Mouse (Mus musculus) layer of hippocampus, postnatal 14 days (tissue): ENCODE measurements around the gene Acsbg1. TPM values are rescaled to one million over a fixed set of nuclear protein-coding genes. Genes with fewer than 3 reads are reported as not detected.
"Not testable (repeated sequence)": the region's sequence is repeated elsewhere in the genome, so short reads cannot be mapped to it uniquely, and the experiment has no call there.

ENCODE experiments used
- DNase-seq, 2 experiments: peaks; one replicate each; pipeline ENCODE4 v3.0.0; 2021 to 2022; ENCODE audit warnings: low spot score in 2 of 2, mixed read lengths in 1 of 2
- total RNA-seq, 2 experiments: library from RNA; stranded (reverse); gene quantifications; 2 replicates each; pipeline ENCODE4 v1.2.3; 2021

The Acsbg1 gene
- total RNA-seq, 2 experiments from 2014 or later: 115 TPM

DNA sequence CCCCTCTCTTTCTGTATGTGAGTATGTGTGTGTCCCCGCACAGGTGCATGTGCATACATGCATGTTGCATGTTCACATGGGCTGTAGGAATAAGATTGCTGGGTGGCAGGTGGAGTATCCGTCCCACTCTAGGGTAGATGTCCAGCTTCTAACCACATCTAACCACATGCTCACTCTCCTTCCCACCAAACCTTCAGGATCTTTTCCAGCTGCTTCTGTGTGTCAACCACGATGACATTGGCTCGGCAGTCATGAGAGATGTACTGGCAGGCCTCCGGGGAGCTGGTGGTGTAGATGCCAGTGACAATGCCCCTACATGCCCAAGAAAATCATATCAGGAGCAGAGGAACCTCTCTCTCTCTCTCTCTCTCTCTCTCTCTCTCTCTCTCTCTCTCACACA is 34.4 kb downstream of the Acsbg1 start:
- no peak for DNase-seq

- peak; percentile 19 to 73 for DNase-seq
Measured at GRCm38 (mm10) chr9:54614182-54614850, 47.4 kb downstream of the Acsbg1 start.

GRCm38 (mm10) chr9:54612781-54613191 is 48.9 kb downstream of the Acsbg1 start:
- DNase-seq: no peak

DNA sequence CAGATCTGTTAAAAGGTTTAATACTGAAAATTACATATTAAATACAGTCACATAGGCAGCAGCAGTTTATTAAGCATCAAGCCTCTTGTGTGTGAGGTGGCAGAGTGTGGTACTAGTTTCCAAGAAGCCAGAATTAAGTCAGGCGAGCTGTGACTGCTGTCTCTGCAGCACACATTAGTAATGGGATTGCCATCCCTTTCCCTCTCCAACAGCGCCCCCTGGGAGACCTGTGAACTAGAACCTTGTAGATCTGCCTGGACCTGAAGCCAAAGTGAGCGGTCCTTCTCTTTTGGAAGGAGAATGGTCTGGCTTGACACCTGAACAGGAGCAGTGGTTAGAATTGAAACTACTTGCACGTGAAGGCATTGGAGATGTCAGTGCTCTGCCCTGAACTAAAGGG is 56.8 kb downstream of the Acsbg1 start:
- peak; percentile 26 to 52 for DNase-seq

DNA sequence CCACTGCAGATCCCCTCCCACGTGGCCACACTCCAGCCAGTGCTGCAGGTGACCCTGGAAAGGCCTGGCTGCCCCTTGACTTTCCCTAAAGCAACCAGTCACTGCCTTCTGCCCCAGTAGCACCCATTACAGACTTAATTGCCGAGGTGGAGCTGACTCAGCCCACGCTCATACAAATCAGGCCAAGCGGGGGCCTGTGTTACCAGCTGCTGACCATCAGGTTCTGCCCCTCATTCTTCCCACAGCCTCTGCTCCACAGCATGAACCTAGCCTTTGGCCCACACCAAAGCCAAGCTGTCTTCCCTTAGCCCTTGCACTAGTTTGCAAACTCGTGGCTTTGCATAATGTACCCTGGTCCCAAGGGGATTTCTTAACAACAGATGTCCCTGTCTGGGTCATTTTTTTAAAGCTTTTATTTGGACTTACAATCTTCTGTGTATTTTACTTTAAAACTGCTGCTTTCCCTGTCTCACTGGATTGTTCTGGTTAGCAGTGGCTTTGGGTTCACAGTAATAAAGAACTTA is 57.5 kb downstream of the Acsbg1 start:
- DNase-seq: no peak

GRCm38 (mm10) chr9:54602916-54603315 is 58.8 kb downstream of the Acsbg1 start:
- no peak for DNase-seq

DNA sequence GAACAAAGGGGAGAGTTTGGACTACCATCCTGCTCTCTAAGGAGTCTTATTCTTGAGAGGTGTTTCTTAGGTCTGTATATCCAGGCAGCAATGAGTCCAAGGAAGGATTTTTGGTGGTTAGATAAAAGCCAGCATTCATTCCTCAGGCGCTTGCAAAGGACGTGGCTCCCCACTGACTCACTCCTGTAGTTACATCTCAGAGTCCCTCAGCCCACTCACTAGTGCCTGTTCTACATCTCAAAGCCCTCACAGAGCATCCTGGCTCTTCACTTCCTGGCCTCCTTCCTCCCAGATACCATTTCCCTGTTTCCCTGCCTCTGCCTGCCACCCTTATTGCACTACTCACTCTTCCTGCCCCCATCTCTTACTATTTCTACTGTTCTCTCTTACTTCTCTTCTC is 59.3 kb downstream of the Acsbg1 start:
- no peak for DNase-seq

DNA sequence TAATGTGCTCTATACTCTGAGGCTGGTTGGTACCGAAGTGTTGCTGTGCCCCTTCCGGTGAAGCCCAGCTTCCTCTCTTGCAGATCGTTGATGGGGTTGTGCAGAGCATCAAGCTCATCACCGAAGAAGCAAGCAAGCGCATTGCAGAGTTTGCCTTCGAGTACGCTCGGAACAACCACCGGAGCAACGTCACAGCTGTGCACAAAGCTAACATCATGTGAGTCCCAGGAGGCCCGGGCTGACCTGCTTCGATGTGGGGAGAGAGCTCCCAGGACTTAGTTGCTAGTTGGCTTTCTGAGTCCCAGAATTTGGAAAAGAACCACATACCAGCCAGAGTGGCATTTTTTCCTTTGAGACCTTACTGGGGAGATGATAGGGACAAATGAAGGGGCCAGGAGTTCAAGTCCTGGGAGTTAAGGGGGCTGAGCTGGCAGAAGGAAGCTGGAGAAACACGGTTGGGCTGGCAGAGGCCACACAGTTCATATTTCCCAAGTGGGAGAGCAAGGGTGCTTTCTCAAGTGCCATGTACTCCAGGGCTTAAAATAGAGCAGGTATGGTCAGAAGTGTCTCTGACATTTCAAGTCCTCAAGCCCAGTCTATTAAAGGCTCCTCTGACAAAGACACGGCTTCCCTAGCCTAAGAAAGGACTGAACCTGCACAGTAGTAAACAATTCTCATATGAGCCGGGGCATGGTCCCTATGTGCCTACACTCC is 64.8 kb downstream of the Acsbg1 start:
- no peak for DNase-seq

DNA sequence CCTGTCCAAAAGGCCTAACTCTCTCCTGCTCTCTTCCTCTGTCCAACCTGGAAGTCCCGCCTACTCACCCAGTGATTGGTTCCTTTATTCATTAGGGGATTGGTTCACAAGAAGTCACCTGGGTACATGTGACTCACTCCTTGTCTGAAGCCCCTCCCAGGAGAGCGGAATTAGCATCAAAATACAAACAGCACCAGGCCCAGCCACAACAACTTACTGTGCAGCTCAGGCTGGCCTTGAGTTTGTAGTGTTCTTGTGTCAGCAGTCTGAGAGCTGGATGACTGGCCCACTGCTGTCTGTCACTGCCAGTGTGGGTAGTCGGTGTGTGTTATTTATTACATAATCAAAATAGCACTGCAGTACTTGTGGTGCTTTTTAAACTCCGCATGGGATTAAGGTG is 68.0 kb downstream of the Acsbg1 start:
- not testable (repeated sequence) for DNase-seq

DNA sequence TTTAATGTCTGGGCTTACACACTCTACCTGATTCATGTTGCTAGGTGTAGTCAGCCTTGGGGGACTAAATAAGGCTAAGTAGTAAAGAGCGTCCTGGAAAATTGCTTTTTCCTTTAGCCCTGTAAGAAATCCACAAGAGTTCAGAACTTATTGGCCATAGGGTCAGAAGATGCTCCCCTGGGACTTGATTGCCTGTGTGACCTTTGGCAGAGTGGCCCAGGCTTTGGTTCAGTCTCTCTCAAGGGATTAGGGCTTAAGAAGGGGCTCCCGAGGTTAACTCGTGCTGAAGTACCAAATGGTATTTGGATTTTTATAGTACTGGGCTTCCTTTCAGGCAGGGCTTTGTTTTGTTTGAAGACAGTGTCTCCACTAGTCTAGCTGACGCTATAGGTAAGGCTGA is 73.8 kb downstream of the Acsbg1 start:
- DNase-seq: no peak

DNA sequence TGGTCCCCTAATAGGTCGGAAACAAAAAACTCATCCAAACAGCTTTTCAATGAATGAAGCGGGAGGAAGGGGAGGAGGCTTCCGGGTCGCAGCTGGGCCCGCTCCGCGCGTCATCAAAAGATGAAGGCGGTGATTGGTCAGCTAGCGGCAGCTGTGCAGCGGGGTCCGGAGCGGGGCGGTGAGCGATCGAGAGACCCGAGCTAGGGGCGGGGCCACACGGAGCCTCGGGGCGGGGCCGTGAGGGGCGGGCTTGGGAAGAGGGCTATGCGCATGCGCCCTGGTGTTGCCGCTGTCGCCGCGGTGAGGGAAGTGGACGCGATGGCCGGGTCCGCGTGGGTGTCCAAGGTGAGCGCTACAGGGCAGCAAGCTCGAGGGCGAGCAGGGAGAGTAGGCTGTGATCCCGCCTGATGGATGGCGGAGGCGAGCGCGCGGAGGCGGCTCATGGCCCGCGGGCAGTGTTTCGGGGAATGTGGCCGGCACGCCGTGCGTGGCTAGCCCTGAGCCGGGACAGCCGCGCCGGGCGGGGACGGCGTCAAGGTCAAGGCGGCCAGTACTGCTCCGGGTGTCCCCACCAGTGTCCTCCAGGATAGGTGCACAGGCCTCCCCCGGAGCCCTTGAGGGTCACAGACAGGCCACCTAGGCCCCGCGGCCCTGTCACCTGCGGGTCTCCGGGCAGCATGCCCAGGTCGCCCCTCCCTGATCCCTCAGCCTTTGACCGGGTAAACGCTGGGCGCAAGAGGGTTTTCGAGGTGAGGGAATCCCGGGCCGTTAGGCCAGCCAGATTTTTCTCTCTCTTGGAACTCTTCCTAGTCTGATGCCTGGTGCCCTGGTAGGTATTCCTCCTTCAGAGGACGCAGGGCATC is 75.2 kb downstream of the Acsbg1 start, which contains the start of gene Idh3a:
Idh3a (plus strand) TSS at position 136 of the 863 bp plus-strand sequence.
- peak; percentile 96 to 98 for DNase-seq

- no peak for DNase-seq
Measured at GRCm38 (mm10) chr9:54585839-54586198, 75.9 kb downstream of the Acsbg1 start.

DNA sequence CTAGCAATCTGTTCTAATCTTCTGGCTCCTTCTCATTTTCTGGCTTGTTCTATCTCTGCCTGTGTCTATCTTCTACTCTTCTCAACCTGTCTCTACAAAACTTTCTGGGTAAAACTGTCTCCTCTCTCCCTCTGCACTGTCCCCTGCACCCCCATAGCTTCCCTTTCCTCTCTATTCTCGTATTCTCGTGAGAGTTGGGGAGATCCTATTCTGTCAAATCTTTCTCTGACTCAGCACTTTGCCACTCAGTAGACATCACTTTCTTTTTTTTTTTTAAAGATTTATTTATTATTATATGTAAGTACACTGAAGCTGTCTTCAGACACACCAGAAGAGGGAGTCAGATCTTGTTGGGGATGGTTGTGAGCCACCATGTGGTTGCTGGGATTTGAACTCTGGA is 77.5 kb downstream of the Acsbg1 start:
- DNase-seq: not testable (repeated sequence)

GRCm38 (mm10) chr9:54583712-54584111 is 78.0 kb downstream of the Acsbg1 start:
- DNase-seq: no peak

- no peak for DNase-seq
Measured at GRCm38 (mm10) chr9:54571130-54571839, 90.4 kb downstream of the Acsbg1 start.

DNA sequence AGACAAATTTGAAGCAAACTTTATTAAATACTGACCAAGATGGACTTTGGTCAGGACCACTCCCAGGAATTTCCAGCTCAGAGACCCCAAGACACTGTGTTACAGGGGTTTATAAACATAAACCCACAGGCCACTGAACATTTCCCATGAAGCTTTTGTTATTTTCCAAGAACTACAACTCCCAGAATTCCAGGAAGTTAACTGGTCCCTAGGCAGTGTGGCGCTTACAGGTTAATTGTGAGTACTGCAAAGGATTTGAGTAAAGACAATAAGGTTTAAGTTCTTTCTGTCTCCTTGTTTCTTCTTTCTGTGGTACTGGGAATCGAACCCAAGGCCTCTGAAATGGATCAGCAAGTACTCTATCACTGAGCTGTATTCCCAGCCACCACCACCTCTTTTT is 92.9 kb downstream of the Acsbg1 start:
- no peak for DNase-seq

- no peak for DNase-seq
Measured at GRCm38 (mm10) chr9:54566958-54567357, 94.7 kb downstream of the Acsbg1 start.

- DNase-seq: no peak
Measured at GRCm38 (mm10) chr9:54560831-54561601, 100.7 kb downstream of the Acsbg1 start.

- peak; percentile 54 to 70 for DNase-seq
Measured at GRCm38 (mm10) chr9:54559771-54560471, 101.7 kb downstream of the Acsbg1 start, which contains the start of gene Cib2. Cib2 (minus strand) TSS chr9:54560218.
